Mouse (Mus musculus) lung, postnatal 0 days (tissue): ENCODE results near the gene Mast1.

ENCODE experiments used
- CTCF ChIP-seq: IDR thresholded peaks from 2 replicates; pipeline ENCODE4 v1.5.1; 2016; ENCODE audit warnings: antibody characterized with exemption, mild to moderate bottlenecking
- EP300 ChIP-seq: IDR thresholded peaks from 2 replicates; pipeline ENCODE4 v1.6.1; 2016; ENCODE audit warnings: antibody characterized with exemption, mild to moderate bottlenecking, control low read depth

- TF ChIP-seq EP300 (no peak), CTCF (no peak)
These were observed 27.9 kb downstream of the Mast1 start for GRCm38 (mm10) chr8:84909162-84909767.
